Mouse (Mus musculus): ENCODE data around the gene St6galnac3.

DNA sequence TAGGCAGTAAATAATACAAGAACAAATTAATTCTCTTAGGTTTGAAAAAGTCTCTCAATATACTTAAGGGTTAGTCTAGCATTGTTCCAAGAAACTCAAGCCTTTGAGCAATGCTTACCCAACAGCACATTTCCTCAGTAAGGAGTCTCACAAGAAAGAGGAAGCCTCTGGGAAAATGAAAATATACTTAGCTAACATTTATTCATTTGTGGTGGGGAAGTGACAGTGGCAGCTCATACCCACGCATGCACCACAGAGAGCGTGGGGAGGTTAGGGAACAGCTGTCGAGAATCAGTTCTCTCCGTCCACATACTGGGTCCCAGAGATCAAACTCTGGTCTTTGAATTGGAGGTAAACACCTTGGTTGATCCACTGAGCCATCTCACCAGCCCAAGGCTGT is 318.8 kb downstream of the St6galnac3 start:
- TF ChIP-seq POLR2A (IDR thresholded peaks at IDR 0.05; ENCODE audit: extremely low read depth, insufficient read depth, low read length) (no peak), CTCF (IDR thresholded peaks at IDR 0.05; ENCODE audit: extremely low read depth, insufficient read depth, low read length) (no peak)
